Mouse (Mus musculus) kidney, embryonic 16.5 days (tissue): ENCODE data around the gene Ifit1. TPM values are rescaled to one million over a fixed set of nuclear protein-coding genes. Genes with fewer than 3 reads are reported as not detected.

Experiments
- ATAC-seq: fragments of 200-750 bp; cut with Nextera tagmentation; 2 replicates; pipeline ENCODE4 v1.8.0; 2017; ENCODE audit warnings: moderate TSS enrichment; ENCODE audit not compliant: low FRiP score, low TSS enrichment
- H3K27ac ChIP-seq: fragments of 300-500 bp; sonication (generic); 2 replicates; pipeline ENCODE4 v1.5.1; 2014; ENCODE audit warnings: low read length
- H3K27me3 ChIP-seq: fragments of 300-500 bp; sonication (generic); 2 replicates; pipeline ENCODE4 v1.6.1; 2014; ENCODE audit warnings: low read length, control low read depth, mixed read lengths; ENCODE audit not compliant: insufficient read depth
- H3K36me3 ChIP-seq: fragments of 300-500 bp; sonication (generic); 2 replicates; pipeline ENCODE4 v1.6.1; 2014; ENCODE audit warnings: low read length, control low read depth, mixed read lengths; ENCODE audit not compliant: insufficient read depth
- H3K4me1 ChIP-seq: fragments of 300-500 bp; sonication (generic); 2 replicates; pipeline ENCODE4 v1.6.1; 2014; ENCODE audit warnings: low read length, control low read depth, mixed read lengths; ENCODE audit not compliant: insufficient read depth
- H3K4me2 ChIP-seq: fragments of 300-500 bp; sonication (generic); replicated peaks from 2 replicates; pipeline ENCODE4 v1.6.1; 2014; ENCODE audit warnings: low read depth, low read length
- H3K4me3 ChIP-seq: fragments of 300-500 bp; sonication (generic); 2 replicates; pipeline ENCODE4 v1.5.1; 2014; ENCODE audit warnings: mild to moderate bottlenecking, low read length
- H3K9ac ChIP-seq: fragments of 300-500 bp; sonication (generic); replicated peaks from 2 replicates; pipeline ENCODE4 v1.6.1; 2014; ENCODE audit warnings: low read length
- H3K9me3 ChIP-seq: fragments of 300-500 bp; sonication (generic); 2 replicates; pipeline ENCODE4 v1.6.1; 2016; ENCODE audit warnings: low read length, control low read depth
- WGBS: fragments of 180-500 bp; shearing (Covaris S2); extraction: QIAGEN DNeasy Blood & Tissue Kit; methylation state at CpG from one replicate; pipeline ENCODE4 v1.1.7; 2014; 5-methylcytosine and 5-hydroxymethylcytosine counted together
- polyA plus RNA-seq: library from polyadenylated mRNA; unstranded; fragments of >200 nt; fragmentation: Nextera tagmentation; extraction: Ambion mirVana; gene quantifications from 2 replicates; pipeline ENCODE4 v1.2.1, GENCODE M21; 2015

The Ifit1 gene
- polyA plus RNA-seq, 1 experiment from 2014 or later = 0.51 TPM

GRCm38 (mm10) chr19:34685530-34685929 is 44.9 kb downstream of the Ifit1 start:
- Histone ChIP-seq H3K9ac (no peak overlapping the region), H3K9me3 (no peaks in the 10 kb centered on the region), H3K27me3 (no peaks in the 10 kb centered on the region), H3K4me1 (no peaks in the 10 kb centered on the region), H3K4me3 (no peak overlapping the region), H3K27ac (no peak overlapping the region), H3K36me3 (no peaks in the 10 kb centered on the region), H3K4me2 (no peak overlapping the region)
- ATAC-seq = no peak
- WGBS = 97% methylated on average over 1 of the region's 1 CpGs

DNA sequence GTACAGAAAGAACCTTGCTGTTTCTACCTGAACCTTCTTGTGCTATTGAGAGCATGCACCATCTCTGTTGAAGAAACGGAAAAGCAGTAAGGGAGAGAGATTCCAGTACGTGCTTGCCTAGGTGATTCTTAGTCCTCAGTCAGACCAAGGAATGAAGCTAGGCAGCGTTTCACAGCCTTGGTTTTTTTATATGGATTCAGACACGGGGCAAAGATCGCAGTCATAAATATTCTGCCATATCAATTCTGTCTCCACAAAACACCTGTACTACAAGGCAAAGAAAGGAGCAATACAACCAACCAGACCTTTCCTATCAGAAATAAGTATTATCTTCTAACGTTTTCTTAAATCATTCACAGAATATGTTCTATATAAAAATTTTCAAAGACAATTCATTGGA is 50.7 kb downstream of the Ifit1 start:
- no peaks in the 10 kb centered on the region for H3K36me3 ChIP-seq
- H3K27ac ChIP-seq = no peak overlapping the region
- ATAC-seq = no peak
- H3K9me3 ChIP-seq = no peaks in the 10 kb centered on the region
- H3K4me3 ChIP-seq = no peak overlapping the region
- H3K27me3 ChIP-seq = no peaks in the 10 kb centered on the region
- H3K4me1 ChIP-seq = no peaks in the 10 kb centered on the region
- 83% methylated on average over 6 of the region's 6 CpGs for WGBS
- H3K4me2 ChIP-seq = no peak overlapping the region
- H3K9ac ChIP-seq = no peak overlapping the region

- Histone ChIP-seq H3K27me3 (no peaks in the 10 kb centered on the region), H3K9ac (no peak overlapping the region), H3K36me3 (no peaks in the 10 kb centered on the region), H3K27ac (no peak overlapping the region), H3K4me3 (no peak overlapping the region), H3K9me3 (no peaks in the 10 kb centered on the region), H3K4me2 (no peak overlapping the region), H3K4me1 (peaks cover 7% of the 10 kb centered on the region; the same call in 1 of the 2 replicates)
- ATAC-seq = no peak
- 82% methylated on average over 8 of the region's 8 CpGs for WGBS
Observed at GRCm38 (mm10) chr19:34696352-34696986, 55.8 kb downstream of the Ifit1 start.

- H3K27me3 ChIP-seq = no peaks in the 10 kb centered on the region
- 68% methylated on average over 2 of the region's 2 CpGs for WGBS
- peak overlapping the region; percentile 85; the same call in 1 of the 2 replicates for H3K27ac ChIP-seq
- no peak overlapping the region for H3K9ac ChIP-seq
- H3K4me3 ChIP-seq = no peak overlapping the region
- no peaks in the 10 kb centered on the region for H3K9me3 ChIP-seq
- no peaks in the 10 kb centered on the region for H3K36me3 ChIP-seq
- H3K4me1 ChIP-seq = peaks cover 7% of the 10 kb centered on the region; the same call in 1 of the 2 replicates
- ATAC-seq = no peak
- no peak overlapping the region for H3K4me2 ChIP-seq
Observed at GRCm38 (mm10) chr19:34697461-34697860, 56.8 kb downstream of the Ifit1 start.

DNA sequence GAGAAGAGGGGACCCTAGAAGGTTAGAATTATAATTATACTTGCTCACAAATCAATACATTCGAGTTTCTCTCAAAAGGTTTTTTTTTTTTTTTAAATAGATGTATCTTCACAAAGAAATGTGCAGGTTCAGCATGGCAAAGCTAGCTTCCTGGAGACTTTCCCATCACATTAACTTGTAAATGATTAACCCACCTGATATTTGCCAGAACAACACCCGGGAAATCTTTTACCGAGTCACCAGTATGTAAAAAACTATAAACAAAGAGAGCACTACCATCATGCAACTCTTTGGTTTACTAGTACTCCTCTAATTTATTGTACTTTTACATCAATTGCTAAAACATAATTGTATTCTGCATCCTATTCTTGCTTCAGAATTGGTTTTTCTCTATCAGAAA is 57.8 kb downstream of the Ifit1 start:
- Histone ChIP-seq H3K36me3 (no peaks in the 10 kb centered on the region), H3K27me3 (no peaks in the 10 kb centered on the region), H3K9ac (no peak overlapping the region), H3K4me1 (peaks cover 7% of the 10 kb centered on the region; the same call in 1 of the 2 replicates), H3K4me2 (no peak overlapping the region), H3K27ac (peak overlapping the region; percentile 85), H3K9me3 (no peaks in the 10 kb centered on the region), H3K4me3 (no peak overlapping the region)
- 0 out of 2 replicates have a peak, but pooled peaks have one; percentile 23 for ATAC-seq
- 76% methylated on average over 3 of the region's 3 CpGs for whole genome bisulfite sequencing

GRCm38 (mm10) chr19:34698852-34699251 is 58.2 kb downstream of the Ifit1 start:
- no peaks in the 10 kb centered on the region for H3K27me3 ChIP-seq
- H3K4me1 ChIP-seq = peaks cover 7% of the 10 kb centered on the region; the same call in 1 of the 2 replicates
- H3K9me3 ChIP-seq = no peaks in the 10 kb centered on the region
- no peaks in the 10 kb centered on the region for H3K36me3 ChIP-seq
- H3K4me2 ChIP-seq = no peak overlapping the region
- peak; percentile 54; the same call in 1 of the 2 replicates for ATAC-seq
- no peak overlapping the region for H3K9ac ChIP-seq
- 50% methylated on average over 1 of the region's 1 CpGs for WGBS
- peak overlapping the region; percentile 84 for H3K27ac ChIP-seq
- H3K4me3 ChIP-seq = no peak overlapping the region

GRCm38 (mm10) chr19:34699300-34699699 is 58.6 kb downstream of the Ifit1 start:
- 34% methylated on average over 2 of the region's 2 CpGs for WGBS
- H3K27ac ChIP-seq = peak overlapping the region; percentile 84
- H3K27me3 ChIP-seq = no peaks in the 10 kb centered on the region
- H3K4me3 ChIP-seq = no peak overlapping the region
- H3K9me3 ChIP-seq = no peaks in the 10 kb centered on the region
- ATAC-seq = no peak
- H3K9ac ChIP-seq = no peak overlapping the region
- peaks cover 7% of the 10 kb centered on the region; the same call in 1 of the 2 replicates for H3K4me1 ChIP-seq
- H3K36me3 ChIP-seq = no peaks in the 10 kb centered on the region
- no peak overlapping the region for H3K4me2 ChIP-seq

Other genes with a start within 250 kb of the Ifit1 start
- 2.2 and 2.7 TPM in 2 replicates for gene Ch25h, start 165.7 kb upstream of the Ifit1 start, polyA plus RNA-seq
- 36.0 TPM in 2 replicates for gene Lipa, start 113.4 kb upstream of the Ifit1 start, polyA plus RNA-seq
- 11.5 and 11.8 TPM in 2 replicates for gene Ifit2, start 90.2 kb upstream of the Ifit1 start, polyA plus RNA-seq
- 2.8 and 3.8 TPM in 2 replicates for gene Ifit3, start 57.3 kb upstream of the Ifit1 start, polyA plus RNA-seq
- gene Ifit1bl1, start 38.9 kb upstream of the Ifit1 start, polyA plus RNA-seq = 0.16 and 0.18 TPM in 2 replicates
- 1.1 and 1.8 TPM in 2 replicates for gene Ifit3b, start 32.9 kb upstream of the Ifit1 start, polyA plus RNA-seq
- gene Ifit1bl2, start 128 bp upstream of the Ifit1 start, polyA plus RNA-seq = 0.10 and 0.33 TPM in 2 replicates
- 17.9 and 19.1 TPM in 2 replicates for gene Slc16a12, start 106.4 kb downstream of the Ifit1 start, polyA plus RNA-seq
- 7.4 and 7.8 TPM in 2 replicates for gene Pank1, start 238.6 kb downstream of the Ifit1 start, polyA plus RNA-seq